Mouse (Mus musculus) embryonic facial prominence, embryonic 14.5 days (tissue): Measurements from ENCODE around the gene Thnsl1. TPM values are rescaled to one million over a fixed set of nuclear protein-coding genes. Genes with fewer than 3 reads are reported as not detected.

ENCODE experiments used
- ATAC-seq: fragments of 200-750 bp; cut with Nextera tagmentation; 2 replicates; pipeline ENCODE4 v1.8.0; 2017; ENCODE audit warnings: low read depth, moderate number of reproducible peaks, moderate TSS enrichment
- DNase-seq: peaks from one replicate; pipeline ENCODE4 v3.0.0-alpha.2; 2015; ENCODE audit warnings: low spot score
- H3K27ac ChIP-seq: fragments of 300-500 bp; sonication (generic); replicated peaks from 2 replicates; pipeline ENCODE4 v1.5.1; 2014; ENCODE audit warnings: low read depth, mild to moderate bottlenecking, low read length, moderate library complexity
- H3K27me3 ChIP-seq: fragments of 300-500 bp; sonication (generic); replicated peaks from 2 replicates; pipeline ENCODE4 v1.6.1; 2014; ENCODE audit warnings: low read length; ENCODE audit not compliant: control insufficient read depth, insufficient read depth
- H3K36me3 ChIP-seq: fragments of 300-500 bp; sonication (generic); 2 replicates; pipeline ENCODE4 v1.6.1; 2014; ENCODE audit warnings: low read length, mixed read lengths; ENCODE audit not compliant: control insufficient read depth, insufficient read depth
- H3K4me1 ChIP-seq: fragments of 300-500 bp; sonication (generic); 2 replicates; pipeline ENCODE4 v1.6.1; 2014; ENCODE audit warnings: antibody characterized with exemption, low read length; ENCODE audit not compliant: control insufficient read depth, insufficient read depth
- H3K4me2 ChIP-seq: fragments of 300-500 bp; sonication (generic); 2 replicates; pipeline ENCODE4 v1.6.1; 2014; ENCODE audit warnings: low read depth, mild to moderate bottlenecking, low read length, moderate library complexity, mixed read lengths
- H3K4me3 ChIP-seq: fragments of 300-500 bp; sonication (generic); 2 replicates; pipeline ENCODE4 v1.5.1; 2014; ENCODE audit warnings: low read depth, mild to moderate bottlenecking, low read length
- H3K9ac ChIP-seq: fragments of 300-500 bp; sonication (generic); 2 replicates; pipeline ENCODE4 v1.6.1; 2014; ENCODE audit warnings: low read depth, mild to moderate bottlenecking, low read length, moderate library complexity, mixed read lengths
- H3K9me3 ChIP-seq: fragments of 300-500 bp; sonication (generic); 2 replicates; pipeline ENCODE4 v1.6.1; 2016; ENCODE audit warnings: low read length; ENCODE audit not compliant: control insufficient read depth
- WGBS: fragments of 180-500 bp; shearing (Covaris S2); extraction: QIAGEN DNeasy Blood & Tissue Kit; methylation state at CpG from one replicate; pipeline ENCODE4 v1.1.7; 2014; 5-methylcytosine and 5-hydroxymethylcytosine counted together
- polyA plus RNA-seq: library from polyadenylated mRNA; unstranded; fragments of >200 nt; fragmentation: Nextera tagmentation; extraction: Ambion mirVana; gene quantifications from 2 replicates; pipeline ENCODE4 v1.2.1, GENCODE M21; 2014

Gene Thnsl1
- polyA plus RNA-seq, 1 experiment from 2014 or later = 7.4 TPM

GRCm38 (mm10) chr2:21195233-21195632, 10.3 kb upstream of the Thnsl1 start:
- H3K9ac ChIP-seq = no peak overlapping the region
- H3K36me3 ChIP-seq = no peaks in the 10 kb centered on the region
- ATAC-seq = no peak
- no peak for DNase-seq
- no peak overlapping the region for H3K4me2 ChIP-seq
- no peak overlapping the region for H3K4me3 ChIP-seq
- 88% methylated on average over 5 of the region's 5 CpGs for WGBS
- H3K4me1 ChIP-seq = no peaks in the 10 kb centered on the region
- H3K9me3 ChIP-seq = 0 out of 2 replicates have a peak, but pooled peaks cover 6% of the 10 kb centered on the region
- H3K27ac ChIP-seq = no peak overlapping the region
- H3K27me3 ChIP-seq = no peaks in the 10 kb centered on the region

- Histone ChIP-seq H3K27me3 (no peaks in the 10 kb centered on the region), H3K9ac (no peak overlapping the region), H3K27ac (no peak overlapping the region), H3K36me3 (no peaks in the 10 kb centered on the region), H3K4me2 (no peak overlapping the region), H3K4me3 (no peak overlapping the region), H3K9me3 (0 out of 2 replicates have a peak, but pooled peaks cover 6% of the 10 kb centered on the region), H3K4me1 (no peaks in the 10 kb centered on the region)
- ATAC-seq (no peak), DNase-seq (peak; percentile 7)
- WGBS = 41% methylated on average over 3 of the region's 3 CpGs
Observed at GRCm38 (mm10) chr2:21199051-21199450, 6.5 kb upstream of the Thnsl1 start.

GRCm38 (mm10) chr2:21202754-21203153, 2.8 kb upstream of the Thnsl1 start:
- Histone ChIP-seq H3K4me3 (no peak overlapping the region), H3K27ac (no peak overlapping the region), H3K4me1 (peaks cover 4% of the 10 kb centered on the region; the same call in 1 of the 2 replicates), H3K4me2 (no peak overlapping the region), H3K9ac (no peak overlapping the region), H3K36me3 (no peaks in the 10 kb centered on the region), H3K27me3 (no peaks in the 10 kb centered on the region), H3K9me3 (no peaks in the 10 kb centered on the region)
- ATAC-seq = no peak
- WGBS = 82% methylated on average over 2 of the region's 2 CpGs
- no peak for DNase-seq

- Histone ChIP-seq H3K27me3 (no peaks in the 10 kb centered on the region), H3K4me2 (peak overlapping the region; percentile 74), H3K27ac (peak overlapping the region; percentile 80; the same call in 1 of the 2 replicates), H3K4me1 (peaks cover 4% of the 10 kb centered on the region; the same call in 1 of the 2 replicates), H3K9ac (peak overlapping the region; percentile 66), H3K9me3 (no peaks in the 10 kb centered on the region), H3K4me3 (peak overlapping the region; percentile 64), H3K36me3 (no peaks in the 10 kb centered on the region)
- ATAC-seq (peak; percentile 90), DNase-seq (no peak)
- WGBS = 0% methylated on average over 17 of the region's 19 CpGs
Observed at GRCm38 (mm10) chr2:21205831-21206159, 271 bp downstream of the Thnsl1 start.

GRCm38 (mm10) chr2:21206278-21206677, 754 bp downstream of the Thnsl1 start:
- H3K27me3 ChIP-seq = no peaks in the 10 kb centered on the region
- H3K9ac ChIP-seq = peak overlapping the region; percentile 66
- 39% methylated on average over 6 of the region's 6 CpGs for WGBS
- ATAC-seq (no peak), DNase-seq (no peak)
- H3K9me3 ChIP-seq = no peaks in the 10 kb centered on the region
- H3K4me3 ChIP-seq = peak overlapping the region; percentile 64
- H3K36me3 ChIP-seq = no peaks in the 10 kb centered on the region
- peak overlapping the region; percentile 74 for H3K4me2 ChIP-seq
- peaks cover 4% of the 10 kb centered on the region; the same call in 1 of the 2 replicates for H3K4me1 ChIP-seq
- no peak overlapping the region for H3K27ac ChIP-seq

GRCm38 (mm10) chr2:21211361-21211760, 5.8 kb downstream of the Thnsl1 start:
- no peaks in the 10 kb centered on the region for H3K27me3 ChIP-seq
- no peak overlapping the region for H3K27ac ChIP-seq
- WGBS = 90% methylated on average over 6 of the region's 6 CpGs
- H3K4me1 ChIP-seq = no peaks in the 10 kb centered on the region
- no peaks in the 10 kb centered on the region for H3K36me3 ChIP-seq
- ATAC-seq (no peak), DNase-seq (no peak)
- no peak overlapping the region for H3K9ac ChIP-seq
- H3K4me3 ChIP-seq = no peak overlapping the region
- no peaks in the 10 kb centered on the region for H3K9me3 ChIP-seq
- no peak overlapping the region for H3K4me2 ChIP-seq

GRCm38 (mm10) chr2:21214322-21214721, 8.8 kb downstream of the Thnsl1 start:
- DNase-seq (no peak), ATAC-seq (no peak)
- H3K4me1 ChIP-seq = no peaks in the 10 kb centered on the region
- no peaks in the 10 kb centered on the region for H3K9me3 ChIP-seq
- H3K4me3 ChIP-seq = no peak overlapping the region
- H3K4me2 ChIP-seq = no peak overlapping the region
- no peaks in the 10 kb centered on the region for H3K27me3 ChIP-seq
- no peaks in the 10 kb centered on the region for H3K36me3 ChIP-seq
- H3K9ac ChIP-seq = no peak overlapping the region
- H3K27ac ChIP-seq = no peak overlapping the region

GRCm38 (mm10) chr2:21215284-21215683, 9.8 kb downstream of the Thnsl1 start:
- DNase-seq = no peak
- no peak for ATAC-seq
- H3K9me3 ChIP-seq = no peaks in the 10 kb centered on the region
- no peak overlapping the region for H3K4me3 ChIP-seq
- H3K27ac ChIP-seq = no peak overlapping the region
- 87% methylated on average over 2 of the region's 2 CpGs for WGBS
- no peak overlapping the region for H3K4me2 ChIP-seq
- no peaks in the 10 kb centered on the region for H3K4me1 ChIP-seq
- no peaks in the 10 kb centered on the region for H3K27me3 ChIP-seq
- H3K36me3 ChIP-seq = no peaks in the 10 kb centered on the region
- no peak overlapping the region for H3K9ac ChIP-seq

GRCm38 (mm10) chr2:21222453-21223384, 17.2 kb downstream of the Thnsl1 start:
- WGBS = 86% methylated on average over 9 of the region's 9 CpGs

More at GRCm38 (mm10) chr2:21222453-21223384, 17.2 kb downstream of the Thnsl1 start:
- no peaks in the 10 kb centered on the region for H3K36me3 ChIP-seq
- no peak overlapping the region for H3K4me2 ChIP-seq
- ATAC-seq (no peak), DNase-seq (no peak)
- no peaks in the 10 kb centered on the region for H3K27me3 ChIP-seq
- no peaks in the 10 kb centered on the region for H3K4me1 ChIP-seq
- no peaks in the 10 kb centered on the region for H3K9me3 ChIP-seq
- H3K9ac ChIP-seq = no peak overlapping the region
- no peak overlapping the region for H3K27ac ChIP-seq
- H3K4me3 ChIP-seq = no peak overlapping the region
